Mouse (Mus musculus) CH12.LX (cell line): ENCODE data around the gene Gm37240. TPM values are rescaled to one million over a fixed set of nuclear protein-coding genes. Genes with fewer than 3 reads are reported as not detected.

Experiments used
- DNase-seq: peaks from one replicate; pipeline ENCODE4 v3.0.0-alpha.2; 2013; ENCODE audit errors: extremely low read depth
- H3K27ac ChIP-seq: 2 replicates; pipeline ENCODE4 v1.5.1; 2012; ENCODE audit warnings: low read depth, mild to moderate bottlenecking, control low read depth, moderate library complexity; ENCODE audit not compliant: insufficient read depth
- H3K27me3 ChIP-seq: replicated peaks from 2 replicates; pipeline ENCODE3; 2012; ENCODE audit warnings: inconsistent platforms
- H3K36me3 ChIP-seq, 2 experiments: replicated peaks in 1 of 2; 2 replicates each; pipeline versions ENCODE3 to v1.6.1; 2012; ENCODE audit warnings: inconsistent platforms in 1 of 2, low read length in 1 of 2, mild to moderate bottlenecking in 1 of 2, mixed read lengths in 1 of 2, moderate library complexity in 1 of 2; ENCODE audit not compliant: control insufficient read depth in 1 of 2, insufficient read depth in 1 of 2
- H3K4me1 ChIP-seq, 2 experiments: 2 replicates each; pipeline ENCODE4 v1.6.1; 2012; ENCODE audit warnings: inconsistent platforms in 1 of 2, moderate library complexity in 1 of 2; ENCODE audit not compliant: insufficient read depth in 2 of 2, control insufficient read depth in 1 of 2
- H3K4me2 ChIP-seq: 2 replicates; pipeline ENCODE4 v1.6.1; 2012; ENCODE audit warnings: low read depth, mild to moderate bottlenecking, control low read depth; ENCODE audit not compliant: poor library complexity, insufficient read depth, severe bottlenecking
- H3K4me3 ChIP-seq, 3 experiments: fragments of 150-350 bp in 1 of 3; sonication (generic) in 1 of 3; replicated peaks in 1 of 3; 2 replicates each; pipeline versions ENCODE3 to v1.5.1; 2011 to 2012; ENCODE audit warnings: low read depth in 2 of 3, low read length in 2 of 3, mild to moderate bottlenecking in 2 of 3, moderate library complexity in 2 of 3, control low read depth in 1 of 3, improper control_type of control experiment in 1 of 3, inconsistent platforms in 1 of 3, mixed read lengths in 1 of 3; ENCODE audit not compliant: poor library complexity in 1 of 3
- H3K79me2 ChIP-seq: replicated peaks from 2 replicates; pipeline ENCODE4 v1.6.1; 2012; ENCODE audit warnings: mild to moderate bottlenecking, moderate library complexity; ENCODE audit not compliant: control insufficient read depth, poor library complexity, insufficient read depth, severe bottlenecking; ENCODE audit errors: extremely low read depth
- H3K9ac ChIP-seq: 2 replicates; pipeline ENCODE4 v1.6.1; 2012; ENCODE audit warnings: low read depth, mild to moderate bottlenecking, control low read depth, moderate library complexity; ENCODE audit not compliant: insufficient read depth
- H3K9me3 ChIP-seq: replicated peaks from 2 replicates; pipeline ENCODE3; 2012; ENCODE audit warnings: low read length, inconsistent platforms, mixed read lengths
- BHLHE40 ChIP-seq: IDR thresholded peaks from 2 replicates; pipeline ENCODE4 v1.6.1; 2011; ENCODE audit warnings: mild to moderate bottlenecking, low read depth, low read length, improper control_type of control experiment
- CHD1 ChIP-seq: IDR thresholded peaks from 2 replicates; pipeline ENCODE4 v1.6.1; 2012; ENCODE audit warnings: low read depth, low read length, improper control_type of control experiment, inconsistent platforms
- CTCF ChIP-seq, 2 experiments: IDR thresholded peaks in 1 of 2; conservative IDR thresholded peaks in 1 of 2; 2 replicates each; pipeline ENCODE4 v1.5.1; 2011 to 2012; ENCODE audit warnings: low read depth in 2 of 2, low read length in 2 of 2, improper control_type of control experiment in 1 of 2, inconsistent platforms in 1 of 2, mild to moderate bottlenecking in 1 of 2, moderate library complexity in 1 of 2
- IRF4 ChIP-seq: IDR thresholded peaks from 2 replicates; pipeline ENCODE4 v1.6.1; 2014; ENCODE audit warnings: low read depth, mild to moderate bottlenecking, inconsistent platforms, low read length, improper control_type of control experiment
- MAX ChIP-seq: IDR thresholded peaks from 2 replicates; pipeline ENCODE4 v1.6.1; 2011; ENCODE audit warnings: low read length, improper control_type of control experiment
- MAZ ChIP-seq: IDR thresholded peaks from 2 replicates; pipeline ENCODE4 v1.6.1; 2012; ENCODE audit warnings: low read depth, mild to moderate bottlenecking, inconsistent platforms, low read length, improper control_type of control experiment, moderate library complexity
- MEF2A ChIP-seq: IDR thresholded peaks from 2 replicates; pipeline ENCODE4 v1.6.1; 2014; ENCODE audit warnings: low read depth, mild to moderate bottlenecking, inconsistent platforms, low read length, improper control_type of control experiment, borderline replicate concordance
- MXI1 ChIP-seq: IDR thresholded peaks from 2 replicates; pipeline ENCODE4 v1.6.1; 2011; ENCODE audit warnings: mild to moderate bottlenecking, low read depth, low read length, improper control_type of control experiment
- MYC ChIP-seq: IDR thresholded peaks from 2 replicates; pipeline ENCODE4 v1.6.1; 2011; ENCODE audit warnings: low read depth, mild to moderate bottlenecking, improper control_type of control experiment, low read length
- PAX5 ChIP-seq: IDR thresholded peaks from 2 replicates; pipeline ENCODE4 v1.6.1; 2012; ENCODE audit warnings: low read length, inconsistent platforms, mixed read lengths
- POLR2A ChIP-seq: IDR thresholded peaks from 2 replicates; pipeline ENCODE4 v1.6.1; 2011; ENCODE audit warnings: low read depth, mild to moderate bottlenecking, improper control_type of control experiment, low read length
- POLR2AphosphoS2 ChIP-seq: IDR thresholded peaks from 2 replicates; pipeline ENCODE4 v1.6.1; 2011; ENCODE audit warnings: low read depth, low read length, improper control_type of control experiment
- RAD21 ChIP-seq: IDR thresholded peaks from 2 replicates; pipeline ENCODE4 v1.6.1; 2011; ENCODE audit warnings: low read depth, mild to moderate bottlenecking, low read length, improper control_type of control experiment, moderate library complexity
- RCOR1 ChIP-seq: conservative IDR thresholded peaks from 2 replicates; pipeline ENCODE4 v1.6.1; 2012; ENCODE audit warnings: low read depth, mild to moderate bottlenecking, inconsistent platforms, low read length, improper control_type of control experiment
- SIN3A ChIP-seq: IDR thresholded peaks from 2 replicates; pipeline ENCODE4 v1.6.1; 2012; ENCODE audit warnings: low read length, improper control_type of control experiment, inconsistent platforms
- SMC3 ChIP-seq: IDR thresholded peaks from 2 replicates; pipeline ENCODE4 v1.6.1; 2011; ENCODE audit warnings: low read depth, low read length, improper control_type of control experiment
- USF1 ChIP-seq: IDR thresholded peaks from 2 replicates; pipeline ENCODE4 v1.6.1; 2014; ENCODE audit warnings: low read depth, mild to moderate bottlenecking, inconsistent platforms, low read length, improper control_type of control experiment
- ZKSCAN1 ChIP-seq: IDR thresholded peaks from 2 replicates; pipeline ENCODE4 v1.6.1; 2012; ENCODE audit warnings: low read depth, inconsistent platforms, low read length, improper control_type of control experiment, borderline replicate concordance
- dilution Hi-C: fragments of 300-500 bp; cut with MboI; formaldehyde crosslinking; loops from 2 replicates; pipeline ENCODE4 v1.14.3; 2020; ENCODE audit warnings: low sequenced_read_pairs; ENCODE audit not compliant: extremely low pct_unique_long_range_greater_than_20kb, extremely low pct_ligation_motif_present
- in situ Hi-C: fragments of 300-500 bp; cut with MboI; formaldehyde crosslinking; loops from 3 replicates; pipeline ENCODE4 v1.14.3; 2019; ENCODE audit warnings: low sequenced_read_pairs, low pct_ligation_motif_present, low pct_unique_long_range_greater_than_20kb, mixed read lengths
- polyA plus RNA-seq: library from polyadenylated mRNA; unstranded; fragments of >175 nt; gene quantifications from 2 replicates; pipeline ENCODE4 v1.2.1, GENCODE M21; 2012; ENCODE audit warnings: low read depth; ENCODE audit not compliant: insufficient read length
- total RNA-seq, 2 experiments: library from RNA; depleted of rRNA; stranded (reverse); fragments of 300-350 nt in 1 of 2; fragments of >200 nt in 1 of 2; gene quantifications; 2 replicates each; pipeline ENCODE4 v1.2.3; 2012 to 2014

Gene Gm37240
- total and polyA plus RNA-seq, 3 experiments, result 0.08 to 0.19 (median 0.14) TPM

DNA sequence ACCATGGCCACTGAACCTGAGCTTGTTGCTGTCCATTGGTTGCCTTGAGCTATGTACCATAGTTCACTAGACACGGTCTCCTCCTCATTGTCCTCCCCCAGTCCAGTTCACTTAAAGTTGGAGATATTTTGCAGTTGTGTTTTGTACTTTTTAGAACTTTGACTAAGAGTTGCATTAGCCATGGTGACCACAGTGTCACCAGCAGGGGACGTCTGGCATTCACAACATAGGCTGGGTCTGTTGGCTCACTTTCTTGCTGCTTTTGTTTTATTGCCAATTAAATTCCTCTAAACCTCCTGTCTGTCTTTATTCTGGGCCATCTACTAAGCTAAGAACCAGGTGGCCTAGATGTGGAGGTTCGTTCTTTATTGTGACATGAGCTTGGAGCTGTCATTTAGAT is 1150.2 kb downstream of the Gm37240 start:
- no peak overlapping the region for H3K4me2 ChIP-seq
- H3K79me2 ChIP-seq, result no peaks in the 10 kb centered on the region
- no peak overlapping the region for H3K4me3 ChIP-seq
- H3K9ac ChIP-seq, result no peak overlapping the region
- H3K4me1 ChIP-seq, result peaks cover 0 to 24% of the 10 kb centered on the region in 2 experiments; a peak in 3 of 4 replicates
- dilution Hi-C loops (no loop called here), in situ Hi-C loops (no loop called here)
- no peaks in the 10 kb centered on the region for H3K36me3 ChIP-seq
- no peaks in the 10 kb centered on the region for H3K27me3 ChIP-seq
- no peak for DNase-seq
- no peak overlapping the region for H3K27ac ChIP-seq
- no peaks in the 10 kb centered on the region for H3K9me3 ChIP-seq
- peak; percentile 44 for TF ChIP-seq RAD21
- peak in 1 of 2 experiments; percentile 51; a peak in 2 of 4 replicates for TF ChIP-seq CTCF (conservative IDR thresholded peaks at IDR 0.05 in 1 of 2, IDR thresholded peaks at IDR 0.05 in 1 of 2; ENCODE audit: low read depth in 2 of 2, low read length in 2 of 2)
- no peak for TF ChIP-seq MEF2A
- TF ChIP-seq SMC3, result peak; percentile 60

GRCm38 (mm10) chr3:84735716-84736115 is 1151.6 kb downstream of the Gm37240 start:
- TF ChIP-seq MXI1, result no peak
- TF ChIP-seq SIN3A, result no peak
- no peak for TF ChIP-seq CHD1
- no peak for TF ChIP-seq PAX5
- TF ChIP-seq MAX, result no peak
- TF ChIP-seq POLR2A, result no peak
- TF ChIP-seq MAZ, result no peak
- TF ChIP-seq MYC, result no peak
- TF ChIP-seq ZKSCAN1, result no peak
- no peak for TF ChIP-seq BHLHE40
- no peak for TF ChIP-seq IRF4
- TF ChIP-seq RAD21, result no peak
- no peak for TF ChIP-seq USF1
- TF ChIP-seq POLR2AphosphoS2, result no peak
- TF ChIP-seq RCOR1, result no peak
- no peaks in the 10 kb centered on the region for H3K27me3 ChIP-seq
- dilution Hi-C loops (no loop called here), in situ Hi-C loops (no loop called here)
- H3K4me2 ChIP-seq, result no peak overlapping the region
- H3K36me3 ChIP-seq, result no peaks in the 10 kb centered on the region
- no peak overlapping the region for H3K9ac ChIP-seq
- no peak for DNase-seq
- H3K27ac ChIP-seq, result no peak overlapping the region
- H3K4me3 ChIP-seq, result no peak overlapping the region
- peaks cover 0 to 36% of the 10 kb centered on the region in 2 experiments; a peak in 3 of 4 replicates for H3K4me1 ChIP-seq
- H3K9me3 ChIP-seq, result no peaks in the 10 kb centered on the region
- H3K79me2 ChIP-seq, result no peaks in the 10 kb centered on the region
